Mouse (Mus musculus): ENCODE results near the gene Cyb5r1. TPM values are rescaled to one million over a fixed set of nuclear protein-coding genes. Genes with fewer than 3 reads are reported as not detected.
"Not testable (repeated sequence)": the region's sequence is repeated elsewhere in the genome, so short reads cannot be mapped to it uniquely, and the experiment has no call there.

Cyb5r1 gene
- polyA plus RNA-seq, 2 experiments: 28.6 to 46.0 TPM

DNA sequence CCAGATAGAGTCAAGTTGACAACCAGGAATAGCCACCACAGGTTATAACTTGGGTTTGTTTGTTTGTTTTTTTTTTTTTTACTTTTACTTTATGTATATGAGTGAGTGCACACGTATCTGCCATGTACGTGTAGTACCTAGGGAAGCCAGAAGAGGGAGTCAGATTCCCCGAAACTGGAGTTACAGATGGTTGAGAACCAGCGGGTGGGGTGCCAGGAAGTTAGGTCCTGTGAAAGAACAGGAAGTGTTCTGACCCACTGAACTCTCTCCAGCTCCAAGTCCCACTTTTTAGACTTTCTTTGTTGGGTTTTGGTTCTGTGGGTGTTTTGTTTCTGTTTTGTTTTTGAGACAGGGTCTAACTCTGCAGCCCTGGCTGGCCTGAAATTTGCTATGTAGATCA, 30.1 kb downstream of the Cyb5r1 start:
- ATAC-seq (ENCODE audit: low FRiP score, low read depth): no peak
- Histone ChIP-seq H3K9ac (ENCODE audit: low read depth, low read length, severe bottlenecking) (no peak overlapping the region), H3K4me3 (replicated peaks; ENCODE audit: low read length) (no peak overlapping the region), H3K4me1 (ENCODE audit: control insufficient read depth, insufficient read depth, low read length) (no peaks in the 10 kb centered on the region), H3K27ac (replicated peaks; ENCODE audit: low read depth, low read length) (no peak overlapping the region), H3K27me3 (ENCODE audit: control insufficient read depth, insufficient read depth, low read length) (no peaks in the 10 kb centered on the region), H3K9me3 (ENCODE audit: control insufficient read depth, low read length) (no peaks in the 10 kb centered on the region), H3K36me3 (ENCODE audit: control insufficient read depth, insufficient read depth, low read length) (peaks cover 30% of the 10 kb centered on the region), H3K4me2 (replicated peaks; ENCODE audit: low read depth, low read length, severe bottlenecking) (no peak overlapping the region)
- no peak for TF ChIP-seq POLR2A (IDR thresholded peaks at IDR 0.05; ENCODE audit: borderline replicate concordance, extremely low read depth, insufficient read depth, insufficient read length)
- no peak for DNase-seq (ENCODE audit: low spot score)
- WGBS: 37% methylated on average over 4 of the region's 4 CpGs

GRCm38 (mm10) chr1:134440437-134440836, 35.1 kb downstream of the Cyb5r1 start:
- no peak for TF ChIP-seq POLR2A (IDR thresholded peaks at IDR 0.05; ENCODE audit: borderline replicate concordance, extremely low read depth, insufficient read depth, insufficient read length)
- ATAC-seq (ENCODE audit: low FRiP score, low read depth): no peak
- no peak overlapping the region for H3K4me3 ChIP-seq (replicated peaks; ENCODE audit: low read length)
- no peak overlapping the region for H3K9ac ChIP-seq (ENCODE audit: low read depth, low read length, severe bottlenecking)
- no peaks in the 10 kb centered on the region for H3K4me1 ChIP-seq (ENCODE audit: control insufficient read depth, insufficient read depth, low read length)
- no peaks in the 10 kb centered on the region for H3K27me3 ChIP-seq (ENCODE audit: control insufficient read depth, insufficient read depth, low read length)
- WGBS: 84% methylated on average over 6 of the region's 6 CpGs
- H3K4me2 ChIP-seq (replicated peaks; ENCODE audit: low read depth, low read length, severe bottlenecking): no peak overlapping the region
- H3K27ac ChIP-seq (replicated peaks; ENCODE audit: low read depth, low read length): no peak overlapping the region
- no peaks in the 10 kb centered on the region for H3K9me3 ChIP-seq (ENCODE audit: control insufficient read depth, low read length)
- DNase-seq (ENCODE audit: low spot score): no peak
- H3K36me3 ChIP-seq (ENCODE audit: control insufficient read depth, insufficient read depth, low read length): no peaks in the 10 kb centered on the region

- H3K4me2 ChIP-seq (replicated peaks; ENCODE audit: low read depth, low read length, severe bottlenecking); H3K36me3 ChIP-seq (ENCODE audit: control insufficient read depth, insufficient read depth, low read length); H3K9me3 ChIP-seq (ENCODE audit: control insufficient read depth, low read length); H3K9ac ChIP-seq (ENCODE audit: low read depth, low read length, severe bottlenecking); DNase-seq (ENCODE audit: low spot score); H3K27me3 ChIP-seq (ENCODE audit: control insufficient read depth, insufficient read depth, low read length); H3K27ac ChIP-seq (replicated peaks; ENCODE audit: low read depth, low read length); H3K4me1 ChIP-seq (ENCODE audit: control insufficient read depth, insufficient read depth, low read length); ATAC-seq (ENCODE audit: low FRiP score, low read depth); H3K4me3 ChIP-seq (replicated peaks; ENCODE audit: low read length): not testable (repeated sequence)
- WGBS: 89% methylated on average over 6 of the region's 10 CpGs
Measured at GRCm38 (mm10) chr1:134441737-134442136, 36.4 kb downstream of the Cyb5r1 start.

GRCm38 (mm10) chr1:134442394-134442793, 37.0 kb downstream of the Cyb5r1 start:
- H3K4me1 ChIP-seq (ENCODE audit: control insufficient read depth, insufficient read depth, low read length): no peaks in the 10 kb centered on the region
- H3K4me3 ChIP-seq (replicated peaks; ENCODE audit: low read length): no peak overlapping the region
- DNase-seq (ENCODE audit: low spot score) (no peak), ATAC-seq (ENCODE audit: low FRiP score, low read depth) (no peak)
- H3K9me3 ChIP-seq (ENCODE audit: control insufficient read depth, low read length): no peaks in the 10 kb centered on the region
- no peaks in the 10 kb centered on the region for H3K27me3 ChIP-seq (ENCODE audit: control insufficient read depth, insufficient read depth, low read length)
- no peaks in the 10 kb centered on the region for H3K36me3 ChIP-seq (ENCODE audit: control insufficient read depth, insufficient read depth, low read length)
- H3K27ac ChIP-seq (replicated peaks; ENCODE audit: low read depth, low read length): no peak overlapping the region
- no peak overlapping the region for H3K4me2 ChIP-seq (replicated peaks; ENCODE audit: low read depth, low read length, severe bottlenecking)
- 96% methylated on average over 3 of the region's 3 CpGs for WGBS
- H3K9ac ChIP-seq (ENCODE audit: low read depth, low read length, severe bottlenecking): no peak overlapping the region
- no peak for TF ChIP-seq POLR2A (IDR thresholded peaks at IDR 0.05; ENCODE audit: borderline replicate concordance, extremely low read depth, insufficient read depth, insufficient read length)

- H3K4me1 ChIP-seq (ENCODE audit: control insufficient read depth, insufficient read depth, low read length); H3K9ac ChIP-seq (ENCODE audit: low read depth, low read length, severe bottlenecking); DNase-seq (ENCODE audit: low spot score); ATAC-seq (ENCODE audit: low FRiP score, low read depth); H3K36me3 ChIP-seq (ENCODE audit: control insufficient read depth, insufficient read depth, low read length); H3K27ac ChIP-seq (replicated peaks; ENCODE audit: low read depth, low read length); H3K27me3 ChIP-seq (ENCODE audit: control insufficient read depth, insufficient read depth, low read length); H3K9me3 ChIP-seq (ENCODE audit: control insufficient read depth, low read length); H3K4me3 ChIP-seq (replicated peaks; ENCODE audit: low read length); H3K4me2 ChIP-seq (replicated peaks; ENCODE audit: low read depth, low read length, severe bottlenecking): not testable (repeated sequence)
- WGBS: 62% methylated on average over 1 of the region's 1 CpGs
Measured at GRCm38 (mm10) chr1:134443288-134443687, 37.9 kb downstream of the Cyb5r1 start.

- no peaks in the 10 kb centered on the region for H3K9me3 ChIP-seq (ENCODE audit: control insufficient read depth, low read length)
- H3K9ac ChIP-seq (ENCODE audit: low read depth, low read length, severe bottlenecking): no peak overlapping the region
- H3K4me1 ChIP-seq (ENCODE audit: control insufficient read depth, insufficient read depth, low read length): no peaks in the 10 kb centered on the region
- TF ChIP-seq POLR2A (IDR thresholded peaks at IDR 0.05; ENCODE audit: borderline replicate concordance, extremely low read depth, insufficient read depth, insufficient read length): no peak
- H3K36me3 ChIP-seq (ENCODE audit: control insufficient read depth, insufficient read depth, low read length): no peaks in the 10 kb centered on the region
- no peak overlapping the region for H3K27ac ChIP-seq (replicated peaks; ENCODE audit: low read depth, low read length)
- no peak overlapping the region for H3K4me3 ChIP-seq (replicated peaks; ENCODE audit: low read length)
- ATAC-seq (ENCODE audit: low FRiP score, low read depth) (no peak), DNase-seq (ENCODE audit: low spot score) (no peak)
- no peak overlapping the region for H3K4me2 ChIP-seq (replicated peaks; ENCODE audit: low read depth, low read length, severe bottlenecking)
- WGBS: 82% methylated on average over 2 of the region's 2 CpGs
- no peaks in the 10 kb centered on the region for H3K27me3 ChIP-seq (ENCODE audit: control insufficient read depth, insufficient read depth, low read length)
Measured at GRCm38 (mm10) chr1:134445418-134445817, 40.1 kb downstream of the Cyb5r1 start.

DNA sequence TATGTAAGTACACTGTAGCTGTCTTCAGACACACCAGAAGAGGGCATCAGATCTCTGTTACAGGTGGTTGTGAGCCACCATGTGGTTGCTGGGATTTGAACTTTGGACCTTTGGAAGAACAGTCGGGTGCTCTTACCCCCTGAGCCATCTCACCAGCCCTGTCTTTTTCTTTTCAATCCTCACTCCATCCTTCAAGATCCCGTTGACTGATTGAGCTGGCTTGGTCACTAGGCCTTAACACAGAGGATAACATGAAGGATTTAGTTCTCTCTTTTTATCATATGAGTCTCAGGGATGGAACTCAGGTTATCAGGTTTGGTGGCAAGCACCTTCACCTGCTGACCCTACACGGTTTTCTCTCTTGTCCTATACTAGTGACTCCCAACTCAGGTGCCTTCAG, 43.2 kb downstream of the Cyb5r1 start:
- 71% methylated on average over 3 of the region's 3 CpGs for WGBS

More for the DNA sequence above, 43.2 kb downstream of the Cyb5r1 start:
- H3K4me2 ChIP-seq (replicated peaks; ENCODE audit: low read depth, low read length, severe bottlenecking); H3K9ac ChIP-seq (ENCODE audit: low read depth, low read length, severe bottlenecking); H3K27ac ChIP-seq (replicated peaks; ENCODE audit: low read depth, low read length); H3K4me1 ChIP-seq (ENCODE audit: control insufficient read depth, insufficient read depth, low read length); DNase-seq (ENCODE audit: low spot score); H3K36me3 ChIP-seq (ENCODE audit: control insufficient read depth, insufficient read depth, low read length); ATAC-seq (ENCODE audit: low FRiP score, low read depth); H3K27me3 ChIP-seq (ENCODE audit: control insufficient read depth, insufficient read depth, low read length); H3K9me3 ChIP-seq (ENCODE audit: control insufficient read depth, low read length); H3K4me3 ChIP-seq (replicated peaks; ENCODE audit: low read length): not testable (repeated sequence)
